Mouse (Mus musculus): Measurements from ENCODE around the gene Trpm8. TPM values are rescaled to one million over a fixed set of nuclear protein-coding genes. Genes with fewer than 3 reads are reported as not detected.

Gene Trpm8
- polyA plus RNA-seq, 1 experiment from 2014 or later = not detected

GRCm38 (mm10) chr1:88437206-88438126 is 160.0 kb downstream of the Trpm8 start:
- H3K36me3 ChIP-seq (ENCODE audit: control insufficient read depth, insufficient read depth, low read length) = no peaks in the 10 kb centered on the region
- no peaks in the 10 kb centered on the region for H3K9me3 ChIP-seq (ENCODE audit: control insufficient read depth, low read length)
- H3K4me3 ChIP-seq (ENCODE audit: low read depth, low read length) = no peak overlapping the region
- no peak overlapping the region for H3K9ac ChIP-seq (ENCODE audit: low read length)
- WGBS = 61% methylated on average over 9 of the region's 9 CpGs
- no peak for ATAC-seq (replicated peaks; ENCODE audit: low FRiP score, low TSS enrichment, low read depth)
- no peaks in the 10 kb centered on the region for H3K27me3 ChIP-seq (replicated peaks; ENCODE audit: control insufficient read depth, insufficient read depth, low read length)
- no peaks in the 10 kb centered on the region for H3K4me1 ChIP-seq (replicated peaks; ENCODE audit: control insufficient read depth, insufficient read depth, low read length)
- peak; percentile 57 for DNase-seq (ENCODE audit: low spot score)
- no peak overlapping the region for H3K27ac ChIP-seq (ENCODE audit: low read depth)
- H3K4me2 ChIP-seq (ENCODE audit: low read length) = no peak overlapping the region

Other genes starting within 250 kb of the Trpm8 start
- gene Ugt1a10, start 222.3 kb upstream of the Trpm8 start, polyA plus RNA-seq (2014; fragmentation: Nextera tagmentation; extraction: Ambion mirVana) = not detected in 2 replicates
- 0.32 and 0.35 TPM in 2 replicates for gene Ugt1a9, start 206.9 kb upstream of the Trpm8 start, polyA plus RNA-seq (2014; fragmentation: Nextera tagmentation; extraction: Ambion mirVana)
- gene Ugt1a8, start 189.8 kb upstream of the Trpm8 start, polyA plus RNA-seq (2014; fragmentation: Nextera tagmentation; extraction: Ambion mirVana) = not detected in 2 replicates
- gene Ugt1a7c, start 182.6 kb upstream of the Trpm8 start, polyA plus RNA-seq (2014; fragmentation: Nextera tagmentation; extraction: Ambion mirVana) = 12.6 and 17.4 TPM in 2 replicates
- gene Ugt1a6b, start 174.4 kb upstream of the Trpm8 start, polyA plus RNA-seq (2014; fragmentation: Nextera tagmentation; extraction: Ambion mirVana) = not detected in 2 replicates
- 4.6 and 7.5 TPM in 2 replicates for gene Ugt1a6a, start 142.9 kb upstream of the Trpm8 start, polyA plus RNA-seq (2014; fragmentation: Nextera tagmentation; extraction: Ambion mirVana)
- 0.08 TPM in 1 of 2 replicates, not detected in the other for gene Ugt1a5, start 111.6 kb upstream of the Trpm8 start, polyA plus RNA-seq (2014; fragmentation: Nextera tagmentation; extraction: Ambion mirVana)
- gene Ugt1a2, start 77.1 kb upstream of the Trpm8 start, polyA plus RNA-seq (2014; fragmentation: Nextera tagmentation; extraction: Ambion mirVana) = 0.08 and 0.16 TPM in 2 replicates
- 8.0 and 9.8 TPM in 2 replicates for gene Dnajb3, start 71.9 kb upstream of the Trpm8 start, polyA plus RNA-seq (2014; fragmentation: Nextera tagmentation; extraction: Ambion mirVana)
- 1.9 and 3.3 TPM in 2 replicates for gene Ugt1a1, start 65.7 kb upstream of the Trpm8 start, polyA plus RNA-seq (2014; fragmentation: Nextera tagmentation; extraction: Ambion mirVana)
- 1.1 and 2.8 TPM in 2 replicates for gene Mroh2a, start 50.7 kb upstream of the Trpm8 start, polyA plus RNA-seq (2014; fragmentation: Nextera tagmentation; extraction: Ambion mirVana)
- gene Hjurp, start within 50 bp of the Trpm8 start, polyA plus RNA-seq (2014; fragmentation: Nextera tagmentation; extraction: Ambion mirVana) = 182 and 203 TPM in 2 replicates
- gene Spp2, start 129.3 kb downstream of the Trpm8 start, polyA plus RNA-seq (2014; fragmentation: Nextera tagmentation; extraction: Ambion mirVana) = 0.20 and 0.88 TPM in 2 replicates
- gene Glrp1, start 232.4 kb downstream of the Trpm8 start, polyA plus RNA-seq (2014; fragmentation: Nextera tagmentation; extraction: Ambion mirVana) = not detected in 2 replicates